Mouse (Mus musculus): ENCODE data around the gene Bub1b. TPM values are rescaled to one million over a fixed set of nuclear protein-coding genes. Genes with fewer than 3 reads are reported as not detected.
"Not testable (repeated sequence)": the region's sequence is repeated elsewhere in the genome, so short reads cannot be mapped to it uniquely, and the experiment has no call there.

Gene Bub1b
- total RNA-seq, 2 experiments from 2014 or later, result 0.21 to 0.71 TPM

GRCm38 (mm10) chr2:118618013-118618412 lies 20.0 kb downstream of the Bub1b start:
- DNase-seq (ENCODE audit: low spot score), result no peak

GRCm38 (mm10) chr2:118620101-118620500 lies 22.1 kb downstream of the Bub1b start:
- DNase-seq (ENCODE audit: low spot score), result no peak

- DNase-seq (ENCODE audit: low spot score), result no peak
Observed at GRCm38 (mm10) chr2:118620608-118621007, 22.6 kb downstream of the Bub1b start.

- no peak for DNase-seq (ENCODE audit: low spot score)
Observed at GRCm38 (mm10) chr2:118629276-118629675, 31.3 kb downstream of the Bub1b start.

- DNase-seq (ENCODE audit: low spot score), result no peak
Observed at GRCm38 (mm10) chr2:118633441-118633840, 35.4 kb downstream of the Bub1b start.

GRCm38 (mm10) chr2:118637258-118637657 lies 39.2 kb downstream of the Bub1b start:
- no peak for DNase-seq (ENCODE audit: low spot score)

- peak; percentile 57 for DNase-seq (ENCODE audit: low spot score)
Observed at GRCm38 (mm10) chr2:118637888-118638526, 40.0 kb downstream of the Bub1b start.

- no peak for DNase-seq (ENCODE audit: low spot score)
Observed at GRCm38 (mm10) chr2:118638686-118639085, 40.7 kb downstream of the Bub1b start.

GRCm38 (mm10) chr2:118641147-118641546 lies 43.1 kb downstream of the Bub1b start:
- no peak for DNase-seq (ENCODE audit: low spot score)

GRCm38 (mm10) chr2:118642431-118642830 lies 44.4 kb downstream of the Bub1b start:
- DNase-seq (ENCODE audit: low spot score), result no peak

GRCm38 (mm10) chr2:118642942-118643341 lies 44.9 kb downstream of the Bub1b start:
- no peak for DNase-seq (ENCODE audit: low spot score)

- DNase-seq (ENCODE audit: low spot score), result no peak
Observed at GRCm38 (mm10) chr2:118646665-118647064, 48.7 kb downstream of the Bub1b start.

GRCm38 (mm10) chr2:118650697-118651096 lies 52.7 kb downstream of the Bub1b start:
- not testable (repeated sequence) for DNase-seq (ENCODE audit: low spot score)

GRCm38 (mm10) chr2:118656688-118657281 lies 58.8 kb downstream of the Bub1b start:
- DNase-seq (ENCODE audit: low spot score), result no peak

- no peak for DNase-seq (ENCODE audit: low spot score)
Observed at GRCm38 (mm10) chr2:118658457-118658856, 60.4 kb downstream of the Bub1b start.

- peak; percentile 18 for DNase-seq (ENCODE audit: low spot score)
Observed at GRCm38 (mm10) chr2:118659077-118659476, 61.1 kb downstream of the Bub1b start.

GRCm38 (mm10) chr2:118659493-118659892 lies 61.5 kb downstream of the Bub1b start:
- no peak for DNase-seq (ENCODE audit: low spot score)

- DNase-seq (ENCODE audit: low spot score), result peak; percentile 39
Observed at GRCm38 (mm10) chr2:118659998-118660452, 62.0 kb downstream of the Bub1b start.

GRCm38 (mm10) chr2:118661891-118662290 lies 63.9 kb downstream of the Bub1b start:
- no peak for DNase-seq (ENCODE audit: low spot score)

- DNase-seq (ENCODE audit: low spot score), result no peak
Observed at GRCm38 (mm10) chr2:118662902-118663803, 65.1 kb downstream of the Bub1b start, which contains the start of gene Pak6. Gene Pak6, plus strand, starts transcription at chr2:118663303.

- no peak for DNase-seq (ENCODE audit: low spot score)
Observed at GRCm38 (mm10) chr2:118663804-118664766, 66.1 kb downstream of the Bub1b start.
